Mouse (Mus musculus) adrenal gland (tissue): ENCODE measurements around the gene Thsd4.

ENCODE experiments used
- intact Hi-C: fragments of 180-260 bp; cut with DNase I; formaldehyde crosslinking; loops from one replicate; pipeline ENCODE4 v1.15.1; 2025

Thsd4 gene

DNA sequence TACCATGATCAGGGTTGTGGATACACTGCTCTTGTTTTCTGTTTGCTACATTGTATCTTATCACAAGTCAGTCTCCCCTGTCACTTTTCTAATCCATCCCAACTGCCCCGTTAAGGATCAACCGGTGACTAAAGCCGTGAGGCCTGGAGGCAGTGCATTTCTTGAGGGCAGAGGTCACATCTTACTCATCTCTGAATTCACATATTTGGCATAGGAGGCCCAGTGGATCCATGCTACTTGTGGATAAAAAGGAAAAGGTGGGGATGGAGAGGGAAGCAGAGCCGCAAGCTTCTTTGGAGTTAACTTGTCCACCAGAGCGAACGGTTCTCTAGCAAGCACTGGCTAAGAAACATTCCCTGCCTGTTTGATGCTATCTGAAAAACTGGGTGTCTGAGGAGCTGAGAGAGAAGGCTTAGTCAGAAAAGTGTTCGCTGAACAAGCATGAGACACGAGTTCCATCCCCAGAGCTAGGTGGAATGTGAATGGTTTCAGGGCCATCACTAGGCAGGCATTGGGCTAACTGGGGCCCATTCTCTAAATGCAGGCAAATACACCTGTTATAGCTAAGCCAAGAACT is 211.0 kb downstream of the Thsd4 start:
- intact Hi-C loops: no loop called here

DNA sequence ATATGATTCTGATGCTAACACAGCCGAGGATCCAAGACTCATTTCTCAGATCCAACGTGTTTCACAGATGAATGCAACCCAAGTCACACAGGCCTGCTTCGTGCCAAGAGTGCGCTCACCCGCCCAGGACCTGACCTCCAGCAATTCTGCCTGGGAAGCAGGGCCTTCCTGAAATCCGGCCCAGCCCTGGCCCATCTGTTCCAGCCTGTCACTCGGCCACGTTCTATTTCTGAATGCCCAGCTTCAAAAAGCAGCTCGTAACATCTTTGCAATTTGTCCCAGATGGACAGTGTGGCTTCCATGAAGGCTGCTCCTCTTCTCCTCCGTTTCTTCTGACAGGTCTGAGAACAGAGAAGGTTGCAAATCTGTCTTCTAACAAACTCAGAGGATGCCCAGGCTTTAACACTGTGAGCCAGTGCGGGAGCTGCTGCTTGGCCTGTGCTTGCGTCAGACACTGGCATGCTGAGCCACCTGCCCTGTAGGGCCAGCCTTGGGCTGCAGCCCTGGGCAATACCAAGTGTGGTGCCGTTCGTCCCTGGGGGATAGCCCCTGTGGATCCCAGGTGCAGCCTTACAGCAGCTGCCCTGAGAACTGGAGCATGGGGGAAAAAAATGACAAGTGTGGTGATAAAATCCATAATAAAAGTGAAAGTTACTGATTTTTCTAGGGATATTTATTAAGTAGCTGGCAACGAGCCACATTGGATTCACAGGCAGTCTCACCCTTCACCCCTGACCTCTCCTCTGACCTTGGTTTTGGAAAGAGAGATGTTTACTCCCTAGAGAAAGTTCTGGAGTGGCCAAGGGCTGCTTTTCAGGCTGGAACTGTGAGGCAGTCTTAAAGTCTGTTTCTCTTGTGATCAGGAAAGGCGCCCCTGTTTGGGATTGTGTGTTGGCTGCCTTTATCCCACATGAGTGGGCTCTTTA is 211.8 kb downstream of the Thsd4 start:
- intact Hi-C loops: no loop called here

- intact Hi-C loops: no loop called here
These were observed 213.7 kb downstream of the Thsd4 start for GRCm38 (mm10) chr9:60308182-60308581.

DNA sequence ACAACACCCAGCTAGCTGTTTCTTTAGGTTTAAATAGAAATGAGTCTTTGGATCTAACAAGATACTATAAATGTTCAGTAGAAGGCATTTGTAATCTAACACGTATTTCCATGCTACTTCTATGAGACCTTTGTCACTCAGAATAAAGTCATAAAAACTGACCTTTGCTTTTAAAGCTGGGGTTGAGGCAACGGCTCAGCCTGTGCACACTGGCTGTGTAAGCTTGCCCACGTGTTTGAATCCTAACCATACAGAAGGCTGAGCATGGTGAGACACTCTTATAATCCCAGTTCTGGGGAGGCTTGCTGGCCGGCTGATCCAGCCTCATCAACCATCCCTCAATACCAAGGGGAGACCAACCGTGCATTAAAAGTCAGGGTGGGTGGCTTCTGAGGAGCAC is 214.4 kb downstream of the Thsd4 start:
- intact Hi-C loops: no loop called here

GRCm38 (mm10) chr9:60306241-60306640 is 215.6 kb downstream of the Thsd4 start:
- intact Hi-C loops: no loop called here

DNA sequence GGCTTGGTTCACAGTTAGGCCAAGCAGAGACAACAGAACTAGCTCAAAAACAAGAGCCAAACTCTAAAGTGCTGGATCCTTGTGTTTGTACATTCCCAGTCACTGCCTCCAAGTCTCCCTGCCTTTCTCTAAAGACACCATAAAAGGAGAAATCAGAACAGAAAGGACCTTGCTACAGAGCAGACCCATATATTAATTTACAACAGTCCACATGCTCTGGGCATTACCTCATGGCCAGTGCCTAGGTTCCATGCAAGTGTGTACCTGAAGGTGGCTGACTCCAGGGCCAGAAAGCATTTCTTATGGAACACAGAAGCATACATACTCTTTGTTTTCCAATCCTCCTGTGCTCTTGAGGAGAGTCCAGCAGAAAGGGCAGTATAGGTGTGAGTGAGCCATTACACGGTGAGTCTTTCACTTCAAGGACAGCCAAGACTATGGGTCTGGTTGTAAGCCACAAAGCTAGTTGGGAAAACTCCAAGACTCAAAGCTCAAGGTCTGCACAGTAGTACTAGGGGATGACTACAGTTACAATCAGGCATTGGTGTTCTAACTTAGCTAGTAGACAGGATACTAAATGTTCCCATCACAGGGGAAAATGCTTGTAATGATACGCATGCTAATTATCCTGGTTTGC is 216.5 kb downstream of the Thsd4 start:
- intact Hi-C loops: no loop called here

DNA sequence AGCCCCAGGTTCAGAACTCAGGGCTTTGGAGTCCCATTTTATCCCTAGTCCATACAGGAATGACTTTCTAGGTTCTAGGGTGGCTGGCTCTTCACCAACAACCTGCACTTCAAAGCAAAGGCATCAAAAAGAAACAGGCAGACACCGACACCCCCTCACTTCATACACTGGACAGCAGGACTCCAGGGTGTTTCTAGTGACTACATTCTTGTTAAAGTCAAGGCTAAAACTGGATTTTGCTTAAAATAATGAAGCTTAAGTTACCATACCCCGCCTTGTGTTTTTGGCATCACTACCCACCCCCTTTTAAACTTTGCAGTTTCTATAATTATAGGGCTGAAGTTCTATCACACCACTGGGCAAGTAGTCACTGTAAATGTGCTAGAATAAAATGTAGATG is 225.6 kb downstream of the Thsd4 start:
- intact Hi-C loops: no loop called here

GRCm38 (mm10) chr9:60295199-60295598 is 226.6 kb downstream of the Thsd4 start:
- intact Hi-C loops: no loop called here

DNA sequence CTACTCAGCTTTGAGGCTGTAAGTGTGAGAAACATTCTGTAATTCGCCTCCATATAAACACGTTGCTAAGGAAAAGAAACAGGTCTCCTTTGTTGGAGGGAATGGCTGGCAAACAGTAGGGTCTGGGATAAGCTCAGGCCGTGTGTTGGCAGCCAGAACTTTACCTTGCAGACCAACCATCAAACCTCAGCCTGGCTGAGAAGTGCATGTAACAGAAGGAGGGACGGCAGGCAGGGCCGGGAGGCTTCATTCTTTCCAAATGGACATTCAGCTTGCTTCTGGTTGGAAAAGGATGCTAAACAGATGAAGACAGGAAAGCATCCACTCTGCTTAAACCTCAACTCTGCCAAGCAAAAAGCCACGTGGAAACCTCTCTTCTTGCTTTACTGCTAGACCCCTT is 228.7 kb downstream of the Thsd4 start:
- intact Hi-C loops: no loop called here

- intact Hi-C loops: no loop called here
These were observed 231.1 kb downstream of the Thsd4 start for GRCm38 (mm10) chr9:60290780-60291179.

DNA sequence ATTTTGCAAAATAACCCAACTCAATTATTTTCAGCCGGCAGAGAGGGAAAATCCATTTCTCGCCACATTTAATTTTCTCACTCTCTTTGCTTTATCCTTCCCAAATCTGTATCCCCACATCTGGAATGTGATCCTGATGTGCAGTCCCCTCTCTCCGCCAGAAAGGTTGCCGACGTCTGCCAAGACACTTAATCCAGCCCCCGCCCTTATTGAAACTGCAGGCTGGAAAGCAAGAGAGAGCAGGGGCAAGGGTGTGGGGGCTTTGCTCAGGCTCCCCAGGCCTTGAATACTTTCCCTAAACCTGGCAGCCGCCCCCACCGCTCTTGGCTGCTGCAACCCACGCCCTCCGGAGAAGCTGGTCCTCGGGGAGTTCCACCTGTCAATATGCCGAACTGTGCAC is 233.1 kb downstream of the Thsd4 start:
- intact Hi-C loops: no loop called here

DNA sequence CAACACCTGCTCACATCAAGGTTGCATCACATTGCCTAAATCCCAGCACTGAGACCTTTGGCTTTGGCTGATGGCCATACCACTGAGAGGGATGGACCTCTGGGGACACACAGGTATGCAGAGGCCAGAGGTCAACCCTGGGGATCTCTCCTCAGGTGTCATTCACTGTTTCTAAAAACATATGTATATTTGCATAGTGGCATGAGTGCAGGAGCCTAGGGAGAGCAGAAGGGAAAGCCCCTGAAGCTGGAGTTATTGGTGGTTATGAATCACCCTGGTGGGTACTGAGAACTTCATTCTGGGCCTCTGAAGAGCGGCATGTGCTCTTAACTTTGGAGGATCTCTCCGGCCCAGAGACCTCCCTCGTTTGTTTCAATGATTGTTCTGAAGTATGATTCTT is 235.5 kb downstream of the Thsd4 start:
- intact Hi-C loops: no loop called here

GRCm38 (mm10) chr9:60285047-60285462 is 236.8 kb downstream of the Thsd4 start:
- intact Hi-C loops: no loop called here

- intact Hi-C loops: no loop called here
These were observed 237.5 kb downstream of the Thsd4 start for GRCm38 (mm10) chr9:60284318-60284717.

DNA sequence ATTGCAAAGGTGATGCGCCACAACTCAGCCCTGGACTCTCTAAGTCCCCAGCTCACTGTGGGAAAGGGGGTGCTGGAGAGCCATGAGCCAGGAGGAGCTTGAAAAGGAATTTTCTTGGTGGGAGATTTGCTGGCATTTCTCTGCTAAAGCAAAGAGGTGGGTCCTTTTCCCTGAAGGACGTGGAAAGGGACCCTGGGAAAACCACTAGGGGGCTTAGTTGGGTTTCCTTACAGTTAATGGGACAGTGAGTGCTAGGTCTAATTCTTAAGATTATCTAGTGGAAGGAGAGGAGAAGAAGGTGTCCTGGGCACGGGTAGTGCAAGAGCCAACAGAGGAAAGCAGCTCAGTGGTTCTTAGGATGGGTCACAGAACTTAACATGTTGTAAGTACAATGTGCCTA is 238.3 kb downstream of the Thsd4 start:
- intact Hi-C loops: no loop called here

GRCm38 (mm10) chr9:60281281-60281680 is 240.6 kb downstream of the Thsd4 start:
- intact Hi-C loops: no loop called here

- intact Hi-C loops: no loop called here
These were observed 241.1 kb downstream of the Thsd4 start for GRCm38 (mm10) chr9:60280786-60281185.

GRCm38 (mm10) chr9:60279556-60279955 is 242.3 kb downstream of the Thsd4 start:
- intact Hi-C loops: loop anchor here (5.0 kb wide), 2 partner anchors 37 to 243 kb away; partner anchors contain the start of gene Thsd4

- intact Hi-C loops: loop anchor here (5.0 kb wide), 2 partner anchors 34 to 246 kb away; partner anchors contain the start of gene Thsd4
These were observed 245.5 kb downstream of the Thsd4 start for GRCm38 (mm10) chr9:60276351-60276750.

GRCm38 (mm10) chr9:60275410-60276159 is 246.3 kb downstream of the Thsd4 start:
- intact Hi-C loops: loop anchor here (5.0 kb wide), 2 partner anchors 33 to 247 kb away; partner anchors contain the start of gene Thsd4

DNA sequence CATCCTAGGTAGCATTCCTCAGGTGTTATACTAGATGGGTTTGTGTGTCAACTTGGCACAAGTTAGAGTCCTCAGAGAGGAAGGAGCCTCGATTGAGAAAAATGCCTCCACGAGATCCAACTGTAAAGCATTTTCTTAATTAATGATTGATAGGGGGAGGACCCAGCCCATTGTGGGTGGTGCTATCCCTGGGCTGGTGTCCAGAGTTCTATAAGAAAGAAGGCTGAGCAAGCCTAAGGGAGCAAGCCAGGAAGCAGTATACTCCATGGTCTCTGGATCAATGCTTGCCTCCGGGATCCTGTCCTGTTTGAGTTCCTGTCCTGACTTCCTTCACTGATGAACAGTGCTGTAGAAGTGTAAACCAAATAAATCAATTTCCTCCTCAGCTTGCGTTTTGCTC is 247.3 kb downstream of the Thsd4 start:
- intact Hi-C loops: no loop called here
